Mouse (Mus musculus) testis, adult 2 months (tissue): ENCODE data around the gene Srsf3. TPM values are rescaled to one million over a fixed set of nuclear protein-coding genes. Genes with fewer than 3 reads are reported as not detected.
"Not testable (repeated sequence)": the region's sequence is repeated elsewhere in the genome, so short reads cannot be mapped to it uniquely, and the experiment has no call there.

Experiments
- H3K27ac ChIP-seq: fragments of 200-500 bp; 2 replicates; pipeline ENCODE4 v1.5.1; 2012; ENCODE audit warnings: low read depth, low read length; ENCODE audit not compliant: control insufficient read depth, insufficient read depth
- H3K27me3 ChIP-seq: fragments of 200-500 bp; 2 replicates; pipeline ENCODE4 v1.6.1; 2012; ENCODE audit warnings: mild to moderate bottlenecking, low read length, moderate library complexity; ENCODE audit not compliant: control insufficient read depth, insufficient read depth
- H3K36me3 ChIP-seq: fragments of 200-500 bp; 2 replicates; pipeline ENCODE4 v1.6.1; 2012; ENCODE audit warnings: mild to moderate bottlenecking, low read length; ENCODE audit not compliant: control insufficient read depth, insufficient read depth
- H3K4me1 ChIP-seq: fragments of 200-500 bp; 2 replicates; pipeline ENCODE4 v1.6.1; 2012; ENCODE audit warnings: low read length; ENCODE audit not compliant: control insufficient read depth, insufficient read depth
- H3K4me3 ChIP-seq: fragments of 200-500 bp; 2 replicates; pipeline ENCODE4 v1.5.1; 2012; ENCODE audit warnings: low read depth, mild to moderate bottlenecking, low read length, moderate library complexity, mixed read lengths; ENCODE audit not compliant: control insufficient read depth
- CTCF ChIP-seq: fragments of 200-500 bp; IDR thresholded peaks from 2 replicates; pipeline ENCODE4 v1.5.1; 2012; ENCODE audit warnings: low read depth, mild to moderate bottlenecking, inconsistent platforms, low read length, moderate library complexity; ENCODE audit not compliant: control insufficient read depth, insufficient read depth, insufficient replicate concordance
- POLR2A ChIP-seq: fragments of 200-500 bp; IDR thresholded peaks from 2 replicates; pipeline ENCODE4 v1.6.1; 2012; ENCODE audit warnings: low read depth, mild to moderate bottlenecking, inconsistent platforms, low read length, moderate library complexity; ENCODE audit not compliant: control insufficient read depth
- polyA plus RNA-seq: library from polyadenylated mRNA; depleted of rRNA; stranded (reverse); fragments of >200 nt; gene quantifications from 2 replicates; pipeline ENCODE4 v1.2.3, GENCODE M21; 2012

The Srsf3 gene
- polyA plus RNA-seq, 1 experiment = 75.4 TPM

GRCm38 (mm10) chr17:29039351-29039750, 6.9 kb downstream of the Srsf3 start:
- Histone ChIP-seq H3K36me3 (peaks cover 8% of the 10 kb centered on the region), H3K27me3 (no peaks in the 10 kb centered on the region), H3K4me3 (no peak overlapping the region), H3K27ac (no peak overlapping the region), H3K4me1 (no peaks in the 10 kb centered on the region)
- no peak for TF ChIP-seq CTCF
- TF ChIP-seq POLR2A = no peak

GRCm38 (mm10) chr17:29041632-29042031, 9.2 kb downstream of the Srsf3 start:
- H3K36me3 ChIP-seq, H3K27me3 ChIP-seq, H3K4me1 ChIP-seq, H3K27ac ChIP-seq, H3K4me3 ChIP-seq: not testable (repeated sequence)

- Histone ChIP-seq H3K4me1 (no peaks in the 10 kb centered on the region; the same call in 1 of the 2 replicates), H3K27ac (no peak overlapping the region), H3K27me3 (no peaks in the 10 kb centered on the region), H3K36me3 (peaks cover 3% of the 10 kb centered on the region; the same call in 1 of the 2 replicates), H3K4me3 (no peak overlapping the region)
- no peak for TF ChIP-seq POLR2A
These were observed 10.1 kb downstream of the Srsf3 start for GRCm38 (mm10) chr17:29042569-29042968.

- Histone ChIP-seq H3K36me3 (peaks cover 3% of the 10 kb centered on the region; the same call in 1 of the 2 replicates), H3K4me1 (no peaks in the 10 kb centered on the region; the same call in 1 of the 2 replicates), H3K27me3 (no peaks in the 10 kb centered on the region), H3K27ac (no peak overlapping the region), H3K4me3 (no peak overlapping the region)
- TF ChIP-seq POLR2A (no peak), CTCF (no peak)
These were observed 11.2 kb downstream of the Srsf3 start for GRCm38 (mm10) chr17:29043583-29043982.

GRCm38 (mm10) chr17:29044146-29044924, 11.9 kb downstream of the Srsf3 start:
- H3K4me1 ChIP-seq = peaks cover 2% of the 10 kb centered on the region
- TF ChIP-seq CTCF = no peak
- TF ChIP-seq POLR2A = no peak
- H3K27me3 ChIP-seq = no peaks in the 10 kb centered on the region
- no peak overlapping the region for H3K27ac ChIP-seq
- peaks cover 3% of the 10 kb centered on the region; the same call in 1 of the 2 replicates for H3K36me3 ChIP-seq
- H3K4me3 ChIP-seq = no peak overlapping the region

GRCm38 (mm10) chr17:29044925-29045319, 12.5 kb downstream of the Srsf3 start:
- H3K27ac ChIP-seq = no peak overlapping the region
- no peaks in the 10 kb centered on the region for H3K36me3 ChIP-seq
- no peaks in the 10 kb centered on the region for H3K27me3 ChIP-seq
- no peak overlapping the region for H3K4me3 ChIP-seq
- TF ChIP-seq CTCF (no peak), POLR2A (no peak)
- peaks cover 2% of the 10 kb centered on the region for H3K4me1 ChIP-seq

- no peak overlapping the region for H3K4me3 ChIP-seq
- no peak for TF ChIP-seq POLR2A
- no peak for TF ChIP-seq CTCF
- peaks cover 2% of the 10 kb centered on the region for H3K4me1 ChIP-seq
- no peaks in the 10 kb centered on the region for H3K36me3 ChIP-seq
- no peak overlapping the region for H3K27ac ChIP-seq
- H3K27me3 ChIP-seq = no peaks in the 10 kb centered on the region
These were observed 13.5 kb downstream of the Srsf3 start for GRCm38 (mm10) chr17:29045741-29046530.
